Mouse (Mus musculus) small intestine, adult 2 months (tissue): ENCODE results near the gene Cnot8. TPM values are rescaled to one million over a fixed set of nuclear protein-coding genes. Genes with fewer than 3 reads are reported as not detected.

Source experiments
- H3K27ac ChIP-seq: fragments of 200-500 bp; 2 replicates; pipeline ENCODE4 v1.5.1; 2012; ENCODE audit warnings: low read depth, low read length, control low read depth, inconsistent platforms; ENCODE audit not compliant: insufficient read depth
- H3K27me3 ChIP-seq: fragments of 200-500 bp; 2 replicates; pipeline ENCODE4 v1.6.1; 2012; ENCODE audit warnings: mild to moderate bottlenecking, moderate library complexity, low read length, inconsistent platforms; ENCODE audit not compliant: control insufficient read depth, insufficient read depth
- H3K36me3 ChIP-seq: fragments of 200-500 bp; 2 replicates; pipeline ENCODE4 v1.6.1; 2012; ENCODE audit warnings: mild to moderate bottlenecking, low read length, control low read depth, inconsistent platforms; ENCODE audit not compliant: control insufficient read depth, insufficient read depth
- H3K4me1 ChIP-seq: fragments of 200-500 bp; 2 replicates; pipeline ENCODE4 v1.6.1; 2012; ENCODE audit warnings: low read length, inconsistent platforms, mixed read lengths; ENCODE audit not compliant: control insufficient read depth, insufficient read depth, insufficient read length
- H3K4me3 ChIP-seq: fragments of 200-500 bp; 2 replicates; pipeline ENCODE4 v1.5.1; 2012; ENCODE audit warnings: low read depth, mild to moderate bottlenecking, control low read depth, inconsistent platforms, low read length, moderate library complexity
- CTCF ChIP-seq: fragments of 200-500 bp; IDR thresholded peaks from 2 replicates; pipeline ENCODE4 v1.5.1; 2012; ENCODE audit warnings: low read depth, mild to moderate bottlenecking, control low read depth, inconsistent platforms, low read length, moderate library complexity, mixed read lengths; ENCODE audit not compliant: insufficient replicate concordance, insufficient read length; ENCODE audit errors: extremely low read depth
- POLR2A ChIP-seq: fragments of 200-500 bp; IDR thresholded peaks from 2 replicates; pipeline ENCODE4 v1.6.1; 2012; ENCODE audit warnings: low read depth, mild to moderate bottlenecking, control low read depth, inconsistent platforms, low read length, moderate library complexity
- WGBS: fragments of 180-500 bp; shearing (Covaris S2); methylation state at CpG from one replicate; pipeline ENCODE4 v1.1.7; 2018; 5-methylcytosine and 5-hydroxymethylcytosine counted together
- polyA plus RNA-seq: library from polyadenylated mRNA; depleted of rRNA; stranded (reverse); fragments of >200 nt; gene quantifications from 2 replicates; pipeline ENCODE4 v1.2.3, GENCODE M21; 2012

Cnot8 gene
- polyA plus RNA-seq, 1 experiment = 26.6 TPM

DNA sequence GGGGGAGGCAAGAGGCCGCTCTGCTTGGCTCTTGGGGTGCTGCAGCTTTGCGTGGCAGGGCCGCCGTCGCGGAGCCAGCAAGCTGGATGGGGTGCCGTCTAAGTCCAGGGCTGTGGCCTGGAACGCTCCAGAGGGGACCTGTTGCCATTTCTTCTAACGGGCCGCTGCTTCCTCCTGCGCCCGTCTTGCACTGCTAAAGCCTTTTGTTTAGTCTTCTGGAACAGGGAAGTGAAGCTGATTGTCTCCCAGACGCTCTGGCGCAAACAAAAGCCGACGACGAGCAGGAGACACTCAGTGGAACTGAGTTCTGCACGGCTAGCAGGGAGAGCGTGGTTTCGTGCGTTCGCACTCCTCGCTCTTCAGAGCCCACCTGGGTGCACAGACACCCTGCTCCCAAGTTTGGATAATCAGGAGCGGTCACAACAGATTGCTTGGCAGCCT is 418 bp downstream of the Cnot8 start:
- peak overlapping the region; percentile 75 for H3K27ac ChIP-seq
- no peaks in the 10 kb centered on the region for H3K36me3 ChIP-seq
- H3K27me3 ChIP-seq = no peaks in the 10 kb centered on the region
- no peak for TF ChIP-seq CTCF
- TF ChIP-seq POLR2A = no peak
- peaks cover 8% of the 10 kb centered on the region for H3K4me1 ChIP-seq
- under 1% methylated on average over 24 of the region's 24 CpGs for WGBS
- peak overlapping the region; percentile 67 for H3K4me3 ChIP-seq

DNA sequence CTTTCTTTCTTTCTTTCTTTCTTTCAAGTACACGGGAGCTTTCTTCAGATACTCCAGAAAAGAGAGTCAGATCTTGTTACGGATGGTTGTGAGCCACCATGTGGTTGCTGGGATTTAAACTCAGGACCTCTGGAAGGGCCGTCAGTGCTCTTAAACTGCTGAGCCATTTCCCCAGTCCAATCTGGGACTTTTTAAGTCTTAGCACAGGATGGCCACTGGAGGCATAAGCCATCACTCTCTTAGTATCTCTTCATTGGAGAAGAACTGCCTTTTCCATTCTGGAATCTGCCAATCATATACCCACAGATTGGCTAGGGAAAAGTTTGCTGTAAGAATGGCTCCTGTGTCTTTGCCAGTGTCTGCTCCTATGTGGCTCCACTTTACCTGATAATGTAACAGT is 3.1 kb downstream of the Cnot8 start:
- TF ChIP-seq POLR2A = no peak
- TF ChIP-seq CTCF = no peak
- WGBS = 59% methylated on average over 3 of the region's 3 CpGs
- H3K27me3 ChIP-seq = no peaks in the 10 kb centered on the region
- H3K27ac ChIP-seq = no peak overlapping the region
- H3K4me3 ChIP-seq = no peak overlapping the region
- peaks cover 17% of the 10 kb centered on the region for H3K36me3 ChIP-seq
- peaks cover 8% of the 10 kb centered on the region for H3K4me1 ChIP-seq

DNA sequence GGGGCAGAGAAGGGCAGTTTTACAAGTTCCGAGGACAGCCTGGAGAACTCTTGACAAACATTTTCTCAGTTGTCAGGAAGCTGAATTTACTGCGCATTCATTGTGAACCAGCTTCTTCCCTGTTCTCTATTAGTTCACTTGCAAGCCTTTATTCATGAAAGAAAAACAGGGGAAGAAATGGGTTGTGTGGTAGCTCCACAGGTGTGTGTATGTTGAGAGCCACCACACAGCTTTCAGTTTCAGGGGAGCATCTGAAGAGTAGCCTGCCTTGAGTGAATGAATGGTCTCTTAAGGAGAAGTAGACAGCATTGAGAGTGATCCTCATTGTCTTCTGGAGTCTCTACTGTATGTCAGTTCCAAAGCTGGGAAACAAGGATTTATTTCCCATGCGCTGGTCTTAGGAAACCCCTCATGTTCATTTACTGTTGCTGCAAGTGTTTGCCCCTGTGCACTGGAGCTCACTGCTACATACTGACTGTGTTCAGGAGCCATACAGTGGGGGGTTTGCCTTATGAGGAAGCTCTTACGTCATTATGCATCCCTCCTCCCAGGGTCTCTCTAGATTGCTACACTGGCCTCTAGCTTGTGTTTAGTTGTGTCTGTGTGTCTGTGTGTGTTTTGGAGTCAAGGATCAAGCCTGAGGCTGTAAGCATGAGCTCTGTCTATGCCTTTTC is 3.8 kb downstream of the Cnot8 start:
- WGBS = 79% methylated on average over 4 of the region's 4 CpGs
- no peak for TF ChIP-seq CTCF
- no peak for TF ChIP-seq POLR2A
- peaks cover 24% of the 10 kb centered on the region for H3K36me3 ChIP-seq

DNA sequence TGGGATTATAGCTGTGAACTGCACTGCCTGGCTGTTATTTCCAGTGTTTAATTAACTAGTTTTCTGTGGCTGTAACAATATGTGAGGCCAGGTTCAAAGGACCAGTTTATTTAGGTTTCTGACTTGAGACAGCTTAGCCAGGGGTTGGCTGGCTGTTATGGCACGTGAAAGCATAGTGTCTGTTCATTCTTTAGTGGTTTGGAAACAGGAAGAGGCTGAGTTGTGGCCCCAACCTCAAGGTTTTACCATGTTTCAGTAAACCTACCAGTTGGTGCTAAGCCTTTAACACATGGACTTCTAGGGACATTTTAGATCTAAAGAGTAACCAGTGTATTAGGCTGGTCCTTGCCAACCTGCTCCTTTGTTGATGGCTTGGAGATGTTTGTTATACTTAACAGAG is 12.6 kb downstream of the Cnot8 start:
- Histone ChIP-seq H3K4me3 (no peak overlapping the region), H3K4me1 (no peaks in the 10 kb centered on the region), H3K27me3 (no peaks in the 10 kb centered on the region), H3K27ac (no peak overlapping the region), H3K36me3 (peaks cover 79% of the 10 kb centered on the region)
- TF ChIP-seq CTCF (no peak), POLR2A (no peak)
- WGBS = 78% methylated on average over 1 of the region's 1 CpGs

More for the DNA sequence above, 3.8 kb downstream of the Cnot8 start:
- Histone ChIP-seq H3K4me3 (no peak overlapping the region), H3K4me1 (peaks cover 8% of the 10 kb centered on the region), H3K27me3 (no peaks in the 10 kb centered on the region), H3K27ac (no peak overlapping the region)

DNA sequence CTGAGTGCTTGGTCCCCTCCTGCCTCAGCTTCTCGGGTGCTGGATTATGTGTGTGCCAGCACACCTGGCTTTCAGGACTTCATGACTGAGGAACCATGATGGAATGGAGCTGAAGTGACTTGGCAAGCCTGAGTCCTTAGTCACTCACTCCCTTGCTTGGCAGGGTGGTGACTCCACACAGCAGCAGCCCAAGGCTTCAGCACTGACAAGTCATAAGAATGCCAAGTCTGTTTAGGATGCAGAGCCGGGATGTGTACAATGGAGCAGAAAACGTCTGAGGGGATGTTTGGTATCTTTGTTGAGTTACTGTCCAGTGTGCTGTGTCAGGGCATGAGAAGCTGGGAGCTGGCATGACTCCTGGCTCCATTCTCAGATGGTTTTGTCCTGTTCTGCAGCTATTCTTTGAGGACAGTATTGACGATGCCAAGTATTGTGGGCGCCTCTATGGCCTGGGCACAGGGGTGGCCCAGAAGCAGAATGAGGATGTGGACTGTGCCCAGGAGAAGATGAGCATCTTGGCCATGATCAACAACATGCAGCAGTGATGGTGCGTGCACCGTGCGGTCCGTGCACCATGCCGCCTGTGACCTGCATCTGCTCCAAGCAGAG is 13.2 kb downstream of the Cnot8 start:
- H3K4me1 ChIP-seq = no peaks in the 10 kb centered on the region
- TF ChIP-seq POLR2A (no peak), CTCF (no peak)
- H3K36me3 ChIP-seq = peaks cover 79% of the 10 kb centered on the region
- 85% methylated on average over 10 of the region's 10 CpGs for WGBS
- H3K4me3 ChIP-seq = no peak overlapping the region
- no peaks in the 10 kb centered on the region for H3K27me3 ChIP-seq
- H3K27ac ChIP-seq = no peak overlapping the region

DNA sequence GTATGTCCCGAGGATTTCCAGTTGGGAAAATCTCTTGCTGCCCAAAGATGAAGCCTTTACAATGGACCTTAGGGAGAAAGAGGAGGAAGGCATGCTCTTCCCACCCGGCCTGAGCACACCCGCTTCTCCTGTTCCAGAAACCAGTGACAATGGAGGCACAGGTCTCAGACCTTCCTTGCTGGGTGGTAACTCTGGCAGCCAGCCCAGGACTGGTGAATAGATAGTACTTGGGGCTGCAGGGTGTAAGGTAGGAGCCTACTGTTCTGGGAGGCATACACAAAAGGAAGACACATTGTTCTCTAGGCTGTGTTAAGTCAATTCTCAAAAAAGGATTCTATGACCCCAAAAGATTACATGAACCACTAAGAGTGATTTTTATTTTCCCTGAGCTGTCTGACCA is 16.7 kb downstream of the Cnot8 start:
- H3K36me3 ChIP-seq = peaks cover 63% of the 10 kb centered on the region
- no peak overlapping the region for H3K4me3 ChIP-seq
- TF ChIP-seq POLR2A (no peak), CTCF (no peak)
- no peaks in the 10 kb centered on the region for H3K27me3 ChIP-seq
- no peaks in the 10 kb centered on the region for H3K4me1 ChIP-seq
- no peak overlapping the region for H3K27ac ChIP-seq
- 78% methylated on average over 3 of the region's 3 CpGs for WGBS

DNA sequence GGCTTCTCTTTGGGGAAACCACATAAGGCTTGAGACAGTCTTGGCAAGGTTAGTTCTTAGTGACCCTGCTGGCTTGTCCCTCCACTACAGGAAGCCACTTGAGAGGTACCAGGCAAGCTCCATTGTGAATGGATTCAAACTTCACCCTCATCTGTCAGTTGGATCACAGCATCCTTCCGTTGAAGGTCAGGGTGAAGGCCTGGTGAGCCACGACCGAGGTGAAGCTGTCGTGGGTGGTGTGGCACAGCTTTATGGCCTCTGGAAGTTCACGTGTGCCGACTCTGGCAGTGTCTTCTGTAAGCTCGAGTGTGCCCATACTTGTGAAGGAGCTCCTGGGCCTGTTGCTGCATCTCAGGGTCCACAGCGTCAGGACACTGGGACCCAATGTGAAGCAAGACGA is 17.4 kb downstream of the Cnot8 start:
- 85% methylated on average over 9 of the region's 9 CpGs for WGBS
- no peak overlapping the region for H3K4me3 ChIP-seq
- peaks cover 58% of the 10 kb centered on the region for H3K36me3 ChIP-seq
- peaks cover 2% of the 10 kb centered on the region for H3K4me1 ChIP-seq
- TF ChIP-seq CTCF (no peak), POLR2A (no peak)
- H3K27ac ChIP-seq = no peak overlapping the region
- no peaks in the 10 kb centered on the region for H3K27me3 ChIP-seq
